Mouse (Mus musculus) left cerebral cortex, adult 9 months (tissue): ENCODE results near the gene Nrxn3.
A peak's percentile ranks its signal among the peaks of the same experiment; 100 is the strongest.

Experiments
- DNase-seq, 2 experiments: peaks; one replicate each; pipeline ENCODE4 v3.0.0; 2022; ENCODE audit warnings: low spot score in 2 of 2

The Nrxn3 gene

DNA sequence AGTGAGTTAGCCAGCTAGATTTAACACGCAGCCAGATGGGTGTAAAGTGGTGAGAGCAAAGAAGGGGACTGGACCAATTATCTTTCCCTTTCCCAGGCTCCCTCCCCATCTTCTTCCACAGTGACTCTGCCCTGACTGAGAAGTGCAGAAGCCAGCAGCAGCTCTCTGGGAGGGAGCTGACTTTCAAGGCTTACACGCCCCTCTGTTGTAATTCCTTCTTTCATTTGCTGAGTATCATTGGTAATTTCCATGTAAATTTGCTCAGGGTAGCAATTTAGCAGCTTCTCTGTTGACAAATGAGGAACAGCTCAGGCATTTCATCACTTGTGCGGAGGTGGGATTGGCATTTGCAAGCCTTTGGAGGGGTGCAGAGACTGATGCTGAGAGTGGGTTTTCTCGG lies 976.8 kb downstream of the Nrxn3 start:
- DNase-seq: peak in 1 of 2 experiments; percentile 14

DNA sequence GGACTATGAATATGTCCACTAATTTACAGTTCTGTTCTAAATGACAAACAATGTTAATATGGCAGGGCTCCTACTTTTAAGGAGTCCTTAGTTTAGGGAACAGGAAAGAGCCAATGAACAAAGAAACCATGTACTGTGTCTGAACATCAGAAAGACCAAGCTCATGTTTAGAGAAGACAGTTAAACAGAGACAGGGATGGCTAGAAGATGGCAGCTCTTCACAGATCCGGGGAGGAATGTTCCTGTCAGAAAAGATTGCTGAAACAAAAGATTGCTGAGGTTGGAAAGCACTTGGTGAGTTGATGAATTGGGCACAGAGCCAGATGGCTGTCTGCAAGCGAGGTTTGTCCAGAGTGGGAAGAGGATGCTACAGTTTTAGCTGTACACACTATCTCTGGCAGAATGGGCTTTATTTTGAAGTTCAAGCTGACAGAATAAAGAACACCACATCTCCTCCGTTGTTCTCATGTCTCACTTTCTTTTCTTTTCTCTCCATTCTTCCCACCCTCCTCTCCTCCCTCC lies 978.3 kb downstream of the Nrxn3 start:
- no peak for DNase-seq

DNA sequence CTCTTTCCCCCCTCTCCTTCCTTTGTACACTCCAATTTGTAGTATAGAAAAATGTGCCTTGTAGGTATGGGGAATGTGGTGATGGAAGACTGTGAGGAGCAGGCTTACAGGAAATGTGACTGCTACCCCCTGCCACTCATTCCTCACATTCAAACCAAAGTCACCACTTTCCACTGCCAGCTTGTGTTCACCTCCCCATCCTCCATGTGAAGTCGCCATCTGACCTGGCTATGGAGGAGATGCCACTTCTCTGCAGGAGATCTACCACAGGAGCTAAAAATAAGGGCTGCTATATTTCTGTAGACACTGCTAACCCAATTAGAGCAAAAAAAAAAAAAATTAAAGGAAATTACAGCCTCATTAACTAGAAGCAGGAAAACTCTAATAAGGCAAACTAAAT lies 980.3 kb downstream of the Nrxn3 start:
- no peak for DNase-seq

DNA sequence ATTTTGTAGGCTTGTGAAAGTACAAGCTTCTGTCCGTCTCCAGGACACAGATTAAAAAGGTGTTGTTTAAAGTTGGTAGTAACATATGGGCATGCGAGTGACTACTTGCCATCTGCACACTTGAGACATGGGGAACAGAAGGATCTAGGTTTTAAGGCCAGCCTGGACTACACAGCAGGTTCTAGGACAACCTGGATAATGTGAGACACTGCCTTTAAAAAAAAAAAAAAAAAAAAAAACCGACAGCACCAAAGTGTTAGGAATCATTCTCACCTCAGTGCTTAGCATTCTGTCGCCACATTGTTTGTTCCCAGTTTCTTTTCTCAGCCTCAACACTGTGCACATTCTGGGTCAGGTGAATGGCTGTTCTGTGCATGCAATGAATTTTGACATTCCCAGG lies 985.2 kb downstream of the Nrxn3 start:
- no peak for DNase-seq

DNA sequence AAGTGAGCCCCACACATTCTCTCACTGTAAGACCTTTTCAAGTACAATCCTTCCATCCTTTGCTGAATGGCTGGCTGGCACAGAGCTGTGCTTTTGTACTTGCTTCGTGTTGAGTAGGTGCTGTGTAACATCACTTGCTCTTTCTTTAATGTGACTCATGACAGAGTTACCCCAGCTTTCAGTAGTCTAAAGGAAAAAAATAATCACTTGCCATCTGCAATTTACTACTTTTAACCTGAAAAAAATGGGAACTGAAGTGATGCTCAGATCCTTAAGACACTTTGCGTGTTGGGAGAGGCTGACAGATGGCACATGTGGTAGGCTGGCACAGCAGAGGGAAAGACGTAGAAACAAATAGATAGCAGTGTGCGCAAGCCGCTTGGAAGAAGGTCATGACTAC lies 987.8 kb downstream of the Nrxn3 start:
- peak; percentile 61 to 77 for DNase-seq

DNA sequence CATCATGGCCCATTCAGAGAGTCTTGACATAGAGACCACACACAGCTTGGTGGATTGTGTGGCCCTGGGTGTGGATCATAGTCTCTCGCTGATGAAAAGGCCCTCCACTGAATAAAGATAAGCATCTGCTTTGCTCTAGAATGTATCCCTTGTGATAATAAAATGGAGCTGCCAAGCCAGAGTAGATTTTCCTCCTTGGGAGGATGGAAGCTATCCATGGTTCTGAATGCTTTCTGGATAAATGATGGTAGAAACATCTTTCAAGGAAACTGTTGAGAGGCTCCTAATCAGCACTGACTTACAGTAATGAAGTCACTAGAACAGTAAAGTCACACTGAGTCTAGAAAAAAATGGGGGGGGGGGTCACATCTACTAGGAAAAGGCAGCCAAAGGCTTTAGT lies 989.1 kb downstream of the Nrxn3 start:
- DNase-seq: no peak

DNA sequence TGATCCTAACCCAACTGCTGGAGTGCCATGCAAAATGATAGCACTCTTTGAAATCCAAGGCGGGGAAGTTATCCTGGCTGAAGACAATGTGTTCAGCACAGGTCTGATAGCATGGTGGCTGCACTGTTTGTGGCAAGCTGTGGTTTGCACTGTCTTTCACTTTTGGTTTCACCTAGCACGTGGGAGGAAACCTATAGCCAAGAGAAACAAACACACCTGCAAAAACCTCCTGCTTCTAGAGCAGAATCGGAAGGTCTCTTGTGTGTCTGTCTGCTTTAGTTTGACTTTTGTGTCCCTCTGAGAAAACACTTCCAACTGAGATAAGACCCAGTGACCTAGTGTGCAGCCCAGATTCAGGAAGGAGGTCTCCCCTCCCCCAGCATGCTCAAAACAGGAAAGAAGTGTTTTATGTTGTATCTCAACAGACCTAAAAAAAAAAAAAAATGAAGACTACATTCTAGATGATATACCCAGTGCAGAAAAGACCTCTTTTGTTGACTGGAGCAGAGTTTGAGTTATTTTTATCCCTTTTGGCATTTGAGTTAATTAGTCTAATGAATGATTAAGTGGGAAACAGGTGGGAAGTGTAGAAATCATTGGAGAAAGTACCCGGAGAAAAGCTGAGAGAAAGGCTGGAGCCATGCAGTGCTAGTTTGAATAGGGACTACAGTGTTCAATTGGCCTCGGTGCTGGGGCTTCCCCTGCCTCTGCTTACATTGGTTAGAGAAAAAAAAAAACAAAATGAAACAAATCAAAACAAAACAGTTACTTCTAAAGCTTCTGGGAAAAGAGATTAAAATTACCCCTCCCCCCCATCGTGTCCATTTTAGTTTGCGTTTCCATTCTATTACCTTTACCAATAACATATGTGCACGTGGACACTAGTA lies 996.8 kb downstream of the Nrxn3 start:
- DNase-seq: no peak

DNA sequence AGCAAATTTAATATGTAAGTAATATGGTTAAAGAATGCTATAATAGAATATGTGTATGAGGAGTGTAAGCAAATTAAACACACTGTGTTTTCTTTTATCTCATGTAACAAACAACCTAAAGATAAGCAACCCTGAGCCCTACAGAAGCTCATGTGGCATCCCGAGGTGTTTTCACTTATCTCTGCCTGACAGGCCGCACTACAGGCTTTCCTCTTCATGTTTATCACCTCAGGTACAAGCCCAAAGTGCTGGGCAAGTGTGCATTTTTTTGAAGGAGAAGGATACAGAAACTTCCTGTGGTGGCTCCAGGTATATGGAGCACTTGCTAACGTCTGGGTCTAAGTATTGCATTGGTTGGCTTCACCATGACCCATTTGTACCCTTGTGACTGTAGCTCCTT lies 998.3 kb downstream of the Nrxn3 start:
- no peak for DNase-seq

DNA sequence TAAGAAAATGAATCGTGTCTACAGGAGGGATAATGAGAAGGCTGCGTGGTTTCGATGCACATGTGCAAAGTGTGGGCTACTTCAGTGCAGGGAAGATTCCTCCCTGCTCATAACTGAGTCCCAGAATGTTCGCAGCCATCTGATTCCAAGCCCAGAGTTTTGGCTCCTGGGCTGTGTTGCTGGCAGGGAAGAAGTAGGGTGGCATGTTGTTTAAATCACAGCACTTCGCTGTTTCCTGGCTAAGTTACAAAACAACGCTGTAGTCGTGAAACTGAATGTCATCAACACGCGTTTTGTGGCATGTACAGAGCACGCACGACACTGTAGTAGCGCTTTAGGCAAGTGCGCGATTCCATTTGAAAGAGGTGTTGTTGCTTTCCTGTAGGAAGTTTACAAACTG lies 999.8 kb downstream of the Nrxn3 start:
- DNase-seq: peak in 1 of 2 experiments; percentile 69

DNA sequence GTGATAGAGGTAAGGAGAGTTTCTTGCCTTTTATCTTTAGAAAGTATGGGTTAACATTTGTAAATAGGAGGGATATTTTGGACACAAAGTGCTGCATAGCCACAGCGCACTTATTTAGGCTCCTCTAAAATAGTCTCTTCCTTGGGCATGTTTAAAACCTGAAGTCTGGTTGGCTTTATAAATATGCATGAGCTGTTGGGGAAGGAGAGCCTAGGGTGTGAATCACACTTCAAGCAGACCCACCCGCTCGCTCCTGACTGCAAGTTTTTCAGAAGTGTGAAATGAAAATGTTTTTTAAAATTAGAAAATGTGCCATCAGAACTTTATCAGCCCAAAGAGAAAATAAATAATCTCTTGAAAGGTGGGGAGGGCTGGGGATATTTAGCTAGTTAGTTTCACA lies 1001.4 kb downstream of the Nrxn3 start:
- peak; percentile 53 to 76 for DNase-seq

DNA sequence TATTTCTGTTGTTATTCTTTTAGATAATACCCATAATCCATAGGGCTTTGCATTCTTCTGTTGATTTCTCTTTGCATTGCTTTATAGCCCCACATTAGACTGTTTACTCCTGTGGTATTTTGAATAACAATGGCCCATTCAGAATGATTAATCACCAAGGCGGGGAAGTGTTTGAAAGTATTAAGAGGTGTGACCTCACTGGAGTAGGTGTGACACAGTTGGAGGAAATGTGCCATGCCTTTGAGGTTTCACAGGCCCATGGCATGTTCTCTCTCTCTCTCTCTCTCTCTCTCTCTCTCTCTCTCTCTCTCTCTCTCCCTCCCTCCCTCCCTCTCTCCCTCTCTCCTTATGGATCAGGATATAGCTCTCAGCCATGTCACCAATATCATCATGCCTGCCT lies 1019.6 kb downstream of the Nrxn3 start:
- no peak for DNase-seq

DNA sequence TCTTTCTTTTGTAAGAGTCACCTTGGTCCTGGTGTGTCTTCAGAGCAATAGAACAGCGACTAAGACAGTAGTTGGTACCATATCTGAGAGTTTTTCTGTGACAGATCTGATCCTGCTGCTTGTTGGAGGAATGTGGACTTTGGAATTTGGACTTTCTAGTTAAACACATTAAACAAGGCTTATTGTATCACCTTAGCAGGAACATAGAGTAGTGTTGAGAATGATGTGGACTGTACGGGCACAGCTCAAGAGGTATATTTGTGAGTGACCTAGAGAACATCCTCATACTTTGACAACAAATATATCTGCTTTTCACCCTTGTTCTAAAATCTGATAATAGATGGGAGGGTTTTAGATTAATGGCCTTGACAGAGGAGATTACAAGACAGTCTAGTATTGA lies 1020.1 kb downstream of the Nrxn3 start:
- no peak for DNase-seq

DNA sequence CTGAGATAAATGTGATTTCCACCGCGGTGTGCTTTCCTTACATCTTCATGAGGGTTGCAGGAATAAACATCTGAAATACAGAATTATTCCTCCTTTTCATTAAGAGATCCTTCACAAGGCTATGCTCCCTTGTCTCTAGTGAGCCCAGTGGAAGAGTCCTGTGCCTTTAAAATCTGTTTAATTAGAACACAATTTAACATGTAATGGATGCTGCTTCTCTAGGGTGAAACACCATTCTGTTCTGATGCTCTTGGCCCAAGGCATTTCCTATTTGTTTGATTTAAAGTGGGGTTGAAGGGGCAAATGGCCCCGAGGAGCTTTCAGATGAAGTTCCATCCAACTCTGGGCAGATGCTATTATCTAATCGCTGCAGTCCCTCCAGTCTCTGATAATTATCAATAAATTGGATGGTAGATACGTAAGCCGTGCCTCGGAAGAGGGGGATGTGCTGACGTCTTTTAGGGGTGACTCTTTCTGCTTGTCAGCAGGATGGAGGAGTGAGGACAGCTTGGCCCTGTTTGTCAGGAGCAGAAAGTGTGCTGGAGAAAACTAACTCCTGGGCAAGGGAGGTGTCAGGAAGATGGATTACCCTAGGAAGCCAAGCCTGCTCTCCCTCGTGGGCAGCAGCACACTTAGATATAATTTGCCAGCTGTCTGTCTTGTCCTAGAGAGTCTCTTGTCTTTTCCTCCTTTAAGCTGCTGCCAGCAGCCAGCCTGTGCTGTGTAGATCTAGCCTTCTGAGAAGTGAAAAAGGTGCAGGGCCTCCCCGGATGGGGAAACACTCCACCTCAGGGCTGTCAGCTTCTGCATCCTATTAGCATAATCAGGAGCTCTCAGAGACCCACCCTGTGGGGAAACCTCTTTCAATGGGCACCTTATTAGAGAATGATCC lies 1041.8 kb downstream of the Nrxn3 start:
- DNase-seq: no peak

DNA sequence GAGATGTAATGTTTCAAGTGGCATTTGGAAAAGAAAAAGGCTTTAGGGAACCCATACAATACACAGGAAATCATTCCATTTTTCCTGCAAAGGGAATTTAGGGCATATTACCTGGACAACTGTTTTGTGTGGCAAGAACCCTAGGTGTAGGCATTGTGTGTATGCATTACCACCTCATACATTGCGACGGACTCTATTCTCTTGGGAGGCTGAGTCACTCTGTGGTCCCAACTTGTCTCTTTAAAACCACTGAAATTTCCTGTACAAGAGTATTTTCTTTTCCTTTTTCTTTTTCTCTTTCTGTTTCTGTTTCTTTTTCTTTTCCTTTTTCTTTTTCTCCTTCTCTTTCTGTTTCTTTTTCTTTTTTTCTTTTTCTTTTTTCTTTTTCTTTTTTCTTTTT lies 1042.5 kb downstream of the Nrxn3 start:
- no peak for DNase-seq

DNA sequence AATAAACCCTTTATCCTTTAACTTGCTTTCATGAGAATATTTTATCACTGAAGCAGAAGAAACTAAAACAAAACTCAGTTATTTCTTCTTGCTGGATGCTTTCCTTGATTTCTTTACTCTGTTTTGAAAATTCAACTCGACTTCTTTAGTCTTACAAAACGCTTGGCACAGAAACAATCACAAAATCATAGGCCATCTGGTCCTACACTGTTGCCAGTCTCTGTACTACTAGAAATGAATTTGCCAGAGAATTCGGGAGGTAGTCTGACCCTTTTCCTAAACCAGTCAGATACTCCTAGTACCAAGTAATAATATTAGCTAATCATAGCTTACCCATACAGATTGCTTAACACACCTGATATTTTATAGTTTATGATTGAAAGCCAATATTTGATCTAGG lies 1066.1 kb downstream of the Nrxn3 start:
- peak in 1 of 2 experiments; percentile 53 for DNase-seq

DNA sequence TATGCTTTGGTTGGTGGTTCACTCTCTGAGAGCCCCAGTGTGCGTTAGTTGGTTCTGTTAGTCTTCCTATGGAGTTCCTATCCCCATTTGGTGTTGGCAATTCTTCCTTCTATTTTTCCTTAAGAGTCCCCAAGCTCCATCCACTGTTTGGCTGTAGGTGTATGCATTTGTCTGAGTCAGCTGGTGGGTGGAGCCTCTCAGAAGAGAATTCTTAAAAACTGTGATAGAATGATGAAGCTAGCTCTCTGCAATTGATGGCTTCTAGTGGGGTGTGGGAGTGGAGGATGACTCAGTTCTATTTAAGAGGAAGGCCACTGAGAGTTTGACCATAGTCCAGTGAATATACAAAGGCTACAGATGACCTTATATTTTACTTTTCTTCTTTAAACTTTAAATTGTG lies 1067.3 kb downstream of the Nrxn3 start:
- no peak for DNase-seq

DNA sequence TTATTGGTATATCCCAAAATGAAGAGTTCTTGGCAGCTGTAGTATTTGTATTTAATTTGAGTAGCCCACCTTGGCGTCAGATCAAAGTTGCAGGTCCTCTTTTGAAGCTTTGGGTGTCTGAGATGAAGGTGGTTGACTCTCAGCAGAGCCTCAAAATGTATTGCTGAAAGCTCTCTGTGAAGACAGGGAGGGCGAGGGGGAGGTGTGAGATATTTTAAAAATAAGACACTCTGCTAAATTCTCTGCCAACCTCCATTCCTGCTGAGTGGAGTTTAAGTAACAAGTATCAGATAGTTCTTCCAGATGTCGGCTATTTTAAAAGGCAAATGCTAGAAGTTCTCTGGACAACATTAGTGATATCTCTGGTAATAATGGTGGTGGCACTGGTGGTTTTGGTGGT lies 1069.2 kb downstream of the Nrxn3 start:
- peak in 1 of 2 experiments; percentile 31 for DNase-seq

DNA sequence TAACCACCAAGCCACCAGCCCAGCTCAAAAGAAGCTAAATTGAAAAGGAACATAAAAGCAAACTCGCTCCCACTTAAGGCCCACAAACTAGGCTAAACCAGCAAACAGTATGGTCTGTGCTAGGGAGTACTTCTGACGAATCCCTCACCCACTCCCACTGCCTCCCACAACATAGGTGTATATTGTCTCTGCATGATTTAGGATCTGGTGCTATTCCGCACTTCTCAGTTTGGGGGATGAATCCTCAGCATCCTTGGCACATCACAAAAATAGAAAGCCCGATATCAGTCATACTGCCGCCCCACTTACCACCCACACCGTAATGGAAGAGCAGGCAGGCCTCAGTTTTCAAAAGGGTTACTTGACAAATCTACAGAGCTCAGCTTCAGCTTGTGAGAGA lies 1072.1 kb downstream of the Nrxn3 start:
- peak in 1 of 2 experiments; percentile 35 for DNase-seq

DNA sequence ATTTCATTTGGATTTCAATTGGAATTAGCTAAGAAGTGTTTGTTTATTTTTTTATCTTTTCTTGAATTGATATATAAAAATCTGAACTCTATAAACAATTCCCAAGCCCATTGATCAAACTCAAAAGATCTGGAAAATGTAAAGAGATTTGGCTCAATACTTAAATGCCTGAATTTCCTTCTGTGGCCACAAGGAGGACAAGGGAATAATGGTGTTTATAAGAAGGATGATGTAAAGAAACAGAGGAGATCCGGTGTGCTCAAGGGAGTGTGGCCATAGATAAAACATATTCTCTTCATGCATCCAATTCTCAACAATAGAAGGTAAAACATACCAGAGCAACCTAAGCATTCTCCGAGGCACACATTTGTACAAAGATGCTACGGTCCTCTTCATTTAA lies 1085.5 kb downstream of the Nrxn3 start:
- no peak for DNase-seq

DNA sequence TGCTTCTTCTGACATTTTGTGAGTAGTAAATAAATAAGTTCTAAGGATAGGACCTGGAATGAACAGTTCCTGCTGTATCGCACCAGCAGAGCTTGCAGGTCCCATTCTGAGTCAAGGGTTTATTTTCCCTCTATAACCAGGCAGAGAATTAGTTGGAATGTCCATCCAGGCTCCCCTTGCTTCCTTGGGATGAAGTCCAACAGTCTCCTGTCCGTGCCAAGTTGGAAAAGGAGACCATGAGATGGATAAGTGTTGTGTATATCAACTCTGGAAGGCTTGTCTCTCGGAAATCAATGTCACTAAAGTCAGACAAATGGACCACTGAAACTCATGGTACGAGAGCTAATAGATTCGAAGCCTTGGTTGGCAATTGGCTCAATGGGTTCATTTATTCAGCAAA lies 1087.5 kb downstream of the Nrxn3 start:
- DNase-seq: no peak

DNA sequence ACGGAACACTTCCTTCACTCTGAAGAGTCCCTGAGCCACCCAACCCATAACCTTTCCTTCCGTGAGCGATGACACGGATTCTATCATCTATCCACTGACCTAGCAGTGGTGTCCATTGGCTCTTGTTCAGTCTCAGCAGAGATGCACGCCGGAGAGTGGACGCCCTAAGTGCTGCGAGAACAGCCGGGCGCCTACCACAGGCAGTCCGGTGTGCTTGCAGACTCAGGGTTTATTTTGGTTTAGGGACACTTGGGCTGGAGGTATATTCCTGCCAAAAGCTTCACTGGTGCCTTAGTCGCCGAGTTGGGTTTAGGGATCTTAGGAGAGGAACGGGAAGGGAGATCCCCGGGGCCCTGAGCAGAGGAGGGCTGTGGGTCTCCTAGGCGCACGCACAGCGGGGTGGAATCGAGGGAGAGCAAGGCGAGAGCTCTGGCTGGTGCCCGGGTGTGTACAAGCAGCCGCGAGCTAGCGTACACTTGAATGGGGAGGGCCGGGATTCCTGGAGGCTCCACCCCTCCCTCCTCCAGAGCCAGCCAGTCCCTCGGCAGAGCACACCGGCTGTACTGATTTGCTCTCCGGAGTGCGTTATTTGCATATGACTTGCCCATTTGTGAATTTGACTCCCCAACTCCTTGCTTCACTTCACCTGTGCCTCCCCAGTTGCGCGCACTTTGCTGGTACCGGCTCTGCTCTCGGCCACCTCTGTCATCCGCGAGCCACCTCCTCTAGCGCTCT lies 1089.3 kb downstream of the Nrxn3 start:
- peak; percentile 51 to 73 for DNase-seq
